In genomic region chr14:74359663-74360552, GRCm38 (mm10) we compare ENCODE assay signal across 15 mouse cellular contexts.
DNase-seq lines count a peak whose midpoint lies in the region; ATAC-seq lines count a peak whose summit lies in the region.
"Had no signal": no experiment of that assay in that cellular context is flagged by ENCODE, and none has a peak within 500 bp of the region (broad histone marks: within the 10 kb centered on the region; RNA-seq: fewer than 3 reads in every experiment).

No protein-coding gene starts in this region.

- H3K9ac ChIP-seq in midbrain, embryonic 12.5 days (replicated peaks) = no peak overlapping the region
- H3K9ac ChIP-seq in midbrain, embryonic 13.5 days (replicated peaks) = no peak overlapping the region
- H3K9ac ChIP-seq in forebrain, embryonic 15.5 days (replicated peaks) = no peak overlapping the region
- H3K9ac ChIP-seq: embryonic facial prominence, embryonic 15.5 days; liver, embryonic 15.5 days; neural tube, embryonic 12.5 days had no signal

- 56% methylated on average over 12 of the region's 12 CpGs for WGBS in midbrain, embryonic 12.5 days
- WGBS in midbrain, embryonic 13.5 days = 44% methylated on average over 12 of the region's 12 CpGs
- WGBS in forebrain, embryonic 15.5 days = 8% methylated on average over 12 of the region's 12 CpGs

- no peaks in the 10 kb centered on the region for H3K9me3 ChIP-seq in midbrain, embryonic 12.5 days
- no peaks in the 10 kb centered on the region for H3K9me3 ChIP-seq in midbrain, embryonic 13.5 days
- no peaks in the 10 kb centered on the region for H3K9me3 ChIP-seq in forebrain, embryonic 15.5 days
- H3K9me3 ChIP-seq: embryonic facial prominence, embryonic 15.5 days; heart, embryonic 10.5 days; liver, embryonic 15.5 days; neural tube, embryonic 12.5 days had no signal

- no peak for ATAC-seq in cerebellum, adult (ENCODE audit: insufficient number of reproducible peaks, low FRiP score, low TSS enrichment)
- peak; percentile 60; the same call in 1 of the 2 replicates for ATAC-seq in midbrain, embryonic 12.5 days (ENCODE audit: low FRiP score, low read depth)
- no peak for ATAC-seq in midbrain, embryonic 13.5 days
- ATAC-seq in forebrain, embryonic 15.5 days (replicated peaks) = peak; percentile 88
- ATAC-seq: inflammation-experienced regulatory T-cells, adult 6 months had no signal

- H3K4me2 ChIP-seq in midbrain, embryonic 12.5 days (replicated peaks) = no peak overlapping the region
- H3K4me2 ChIP-seq in midbrain, embryonic 13.5 days (replicated peaks) = no peak overlapping the region
- H3K4me2 ChIP-seq in forebrain, embryonic 15.5 days (replicated peaks) = 0 out of 2 replicates have a peak overlapping the region, but pooled peaks have one; percentile 19
- H3K4me2 ChIP-seq: embryonic facial prominence, embryonic 15.5 days; liver, embryonic 15.5 days; neural tube, embryonic 12.5 days had no signal

- DNase-seq in cerebellum, postnatal 10 days = peak; percentile 20 to 25
- peak; percentile 35 for DNase-seq in naive thymus-derived CD4-positive, alpha-beta T cell, adult 2 months (ENCODE audit: low read depth)
- no peak for DNase-seq in adrenal gland, postnatal 14 days
- no peak for DNase-seq in MN1 (ENCODE audit: low spot score)
- DNase-seq: adrenal gland, adult 2 months; cerebellum, adult 18-20 months had no signal

- no peak overlapping the region for H3K27ac ChIP-seq in midbrain, embryonic 12.5 days (replicated peaks)
- no peak overlapping the region for H3K27ac ChIP-seq in midbrain, embryonic 13.5 days
- no peak overlapping the region for H3K27ac ChIP-seq in forebrain, embryonic 15.5 days (replicated peaks)
- H3K27ac ChIP-seq: embryonic facial prominence, embryonic 15.5 days; heart, embryonic 10.5 days; liver, embryonic 15.5 days; neural tube, embryonic 12.5 days had no signal

- peaks cover 6% of the 10 kb centered on the region; the same call in 1 of the 2 replicates for H3K4me1 ChIP-seq in midbrain, embryonic 12.5 days
- no peaks in the 10 kb centered on the region for H3K4me1 ChIP-seq in midbrain, embryonic 13.5 days (replicated peaks)
- H3K4me1 ChIP-seq in forebrain, embryonic 15.5 days = peaks cover 10% of the 10 kb centered on the region
- H3K4me1 ChIP-seq: embryonic facial prominence, embryonic 15.5 days; heart, embryonic 10.5 days; liver, embryonic 15.5 days; neural tube, embryonic 12.5 days had no signal

- H3K36me3 ChIP-seq in midbrain, embryonic 12.5 days = no peaks in the 10 kb centered on the region
- no peaks in the 10 kb centered on the region for H3K36me3 ChIP-seq in midbrain, embryonic 13.5 days
- no peaks in the 10 kb centered on the region for H3K36me3 ChIP-seq in forebrain, embryonic 15.5 days
- H3K36me3 ChIP-seq: embryonic facial prominence, embryonic 15.5 days; heart, embryonic 10.5 days; liver, embryonic 15.5 days; neural tube, embryonic 12.5 days had no signal

- no peaks in the 10 kb centered on the region for H3K27me3 ChIP-seq in midbrain, embryonic 12.5 days
- H3K27me3 ChIP-seq in midbrain, embryonic 13.5 days = no peaks in the 10 kb centered on the region
- no peaks in the 10 kb centered on the region for H3K27me3 ChIP-seq in forebrain, embryonic 15.5 days
- H3K27me3 ChIP-seq: embryonic facial prominence, embryonic 15.5 days; liver, embryonic 15.5 days; neural tube, embryonic 12.5 days had no signal

- no peak overlapping the region for H3K4me3 ChIP-seq in midbrain, embryonic 12.5 days
- H3K4me3 ChIP-seq in midbrain, embryonic 13.5 days (replicated peaks) = no peak overlapping the region
- H3K4me3 ChIP-seq in forebrain, embryonic 15.5 days = no peak overlapping the region
- H3K4me3 ChIP-seq: embryonic facial prominence, embryonic 15.5 days; heart, embryonic 10.5 days; liver, embryonic 15.5 days; neural tube, embryonic 12.5 days had no signal

Comparison
In these comparisons a context has a peak if more than half of its experiments do, and no peak if none do; other contexts are left out.
1. ATAC-seq: peak in midbrain, embryonic 12.5 days (single experiment) and forebrain, embryonic 15.5 days (single experiment); none in cerebellum, adult (single experiment) and midbrain, embryonic 13.5 days (single experiment).
2. DNase-seq: peak in cerebellum, postnatal 10 days (2 of 2) and naive thymus-derived CD4-positive, alpha-beta T cell, adult 2 months (single experiment); none in adrenal gland, postnatal 14 days (single experiment) and MN1 (single experiment).